Mouse (Mus musculus) E14TG2a.4 (cell line): ENCODE measurements around the gene Col23a1.

Source experiments
- CTCF ChIP-seq: conservative IDR thresholded peaks from 2 replicates; pipeline ENCODE4 v1.5.1; 2014; ENCODE audit warnings: low read length
- NANOG ChIP-seq: IDR thresholded peaks from 2 replicates; pipeline ENCODE4 v1.6.1; 2014; ENCODE audit warnings: borderline replicate concordance, low read length, mixed read lengths

DNA sequence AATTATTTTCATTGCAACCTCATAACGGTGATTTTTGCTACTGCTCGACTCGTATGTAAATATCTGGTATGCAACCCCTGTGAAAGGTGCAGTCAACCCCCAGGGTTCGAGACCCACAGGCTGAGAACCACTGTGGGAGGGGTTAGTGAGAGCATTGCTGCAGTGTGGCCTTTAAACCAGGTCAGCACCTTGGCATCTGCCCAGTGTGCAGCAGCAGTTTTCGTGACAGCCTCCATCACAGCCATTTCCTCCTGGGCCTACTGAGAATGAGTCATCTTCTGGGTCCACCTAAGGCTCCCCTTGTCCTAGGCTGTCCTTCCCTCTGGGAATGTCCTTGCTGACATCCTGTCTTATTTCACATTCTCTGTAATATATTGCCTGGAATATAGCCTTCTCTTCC lies 64.0 kb downstream of the Col23a1 start:
- TF ChIP-seq CTCF (no peak), NANOG (no peak)
